Mouse (Mus musculus): Measurements from ENCODE around the gene Stard7.
"Not testable (repeated sequence)": the region's sequence is repeated elsewhere in the genome, so short reads cannot be mapped to it uniquely, and the experiment has no call there.

The Stard7 gene

GRCm38 (mm10) chr2:127269491-127270299 is at the start of gene Stard7:
TSS of gene Stard7 (plus strand) at chr2:127270218.
- peak; percentile 99 for DNase-seq (ENCODE audit: low spot score)

DNA sequence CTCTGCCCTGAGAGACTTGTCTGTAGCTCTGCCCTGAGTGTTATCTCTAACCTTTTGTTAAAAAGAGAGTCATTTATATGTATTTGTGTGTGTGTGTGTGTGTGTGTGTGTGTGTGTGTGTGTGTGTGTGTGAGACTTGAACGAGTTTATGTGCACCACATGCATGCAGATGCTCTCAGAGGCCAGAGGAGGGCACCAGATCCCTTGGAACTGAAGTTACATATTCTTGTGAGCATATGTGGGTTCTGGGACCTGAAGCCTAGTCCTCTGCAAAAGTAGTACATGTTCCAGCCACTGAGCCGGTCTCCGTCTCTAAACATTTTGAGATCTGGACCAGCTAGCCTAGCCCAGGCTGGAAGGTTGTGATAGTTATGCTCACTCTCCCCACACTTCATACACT is 44.8 kb upstream of the Stard7 start:
- no peak for DNase-seq (ENCODE audit: low spot score)

DNA sequence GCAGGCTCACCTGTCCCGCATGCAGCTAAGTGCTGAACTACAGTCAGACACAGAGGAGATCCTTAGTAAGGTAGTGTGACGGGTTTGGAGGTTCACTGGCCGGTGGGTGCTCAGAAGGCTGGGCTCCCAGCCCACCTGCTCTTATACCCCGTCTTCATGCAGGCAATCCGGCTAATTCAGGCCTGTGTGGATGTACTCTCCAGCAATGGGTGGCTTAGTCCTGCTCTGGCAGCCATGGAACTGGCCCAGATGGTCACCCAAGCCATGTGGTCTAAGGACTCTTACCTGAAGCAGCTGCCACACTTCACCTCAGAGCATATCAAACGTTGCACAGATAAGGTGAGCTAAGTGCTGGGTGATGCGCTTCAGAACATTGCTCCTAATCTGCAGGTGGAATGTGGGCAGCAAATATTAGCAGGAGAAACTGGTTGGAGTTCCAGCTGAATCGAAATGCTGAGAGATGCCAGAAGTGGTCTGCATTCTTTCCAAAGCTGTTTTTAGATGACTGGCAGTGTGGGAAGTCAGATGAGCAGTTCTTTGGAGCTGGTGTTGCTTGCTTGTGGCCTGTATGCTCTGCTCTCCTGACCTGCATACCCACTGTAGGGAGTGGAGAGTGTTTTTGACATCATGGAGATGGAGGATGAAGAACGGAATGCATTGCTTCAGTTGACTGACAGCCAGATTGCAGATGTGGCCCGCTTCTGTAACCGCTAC is 32.0 kb upstream of the Stard7 start:
- DNase-seq (ENCODE audit: low spot score) = no peak

GRCm38 (mm10) chr2:127240065-127240464 is 30.0 kb upstream of the Stard7 start:
- DNase-seq (ENCODE audit: low spot score) = no peak

DNA sequence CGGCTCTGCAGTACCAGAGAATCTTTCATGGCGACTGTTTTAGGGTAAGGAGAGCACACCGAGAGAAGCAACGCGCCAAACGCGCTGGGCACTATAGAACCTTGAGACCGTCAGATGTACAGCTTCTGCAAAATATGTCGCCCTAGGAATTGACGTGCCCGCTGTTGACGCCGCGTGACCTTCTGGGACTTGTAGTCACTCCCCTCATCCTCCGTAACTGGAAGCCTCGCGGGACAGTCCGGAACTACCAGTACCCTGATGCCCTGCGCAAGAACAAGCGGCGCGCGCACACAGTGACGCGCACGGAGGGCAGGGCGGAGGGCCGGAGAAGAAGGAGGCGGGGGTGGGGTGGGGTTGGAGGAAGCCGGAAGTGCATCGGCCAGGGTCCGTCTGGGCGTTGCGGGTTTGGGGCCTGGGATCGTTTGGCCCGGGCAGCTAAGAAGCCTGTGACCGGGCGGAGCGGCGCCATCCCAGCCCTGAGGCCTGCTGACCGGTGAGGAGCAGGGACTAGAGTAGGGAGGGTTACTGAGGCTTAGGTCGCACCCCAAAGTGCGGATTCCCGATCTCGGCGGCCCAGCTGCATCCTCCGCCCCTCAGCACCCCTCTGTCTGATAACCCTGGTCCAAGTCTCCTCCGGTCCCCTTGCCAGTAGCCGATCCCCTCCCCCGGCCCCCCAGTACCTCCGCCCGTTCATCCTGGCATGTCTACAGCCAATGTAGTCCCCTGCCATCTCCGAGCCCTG is 22.3 kb upstream of the Stard7 start, which contains the start of the genes Ciao1 and Tmem127:
Gene Ciao1 (minus strand): TSS at position 225 of the 742 bp plus-strand sequence.
Gene Tmem127 (plus strand): TSS at position 317 of the 742 bp plus-strand sequence.
- peak; percentile 99 for DNase-seq (ENCODE audit: low spot score)

DNA sequence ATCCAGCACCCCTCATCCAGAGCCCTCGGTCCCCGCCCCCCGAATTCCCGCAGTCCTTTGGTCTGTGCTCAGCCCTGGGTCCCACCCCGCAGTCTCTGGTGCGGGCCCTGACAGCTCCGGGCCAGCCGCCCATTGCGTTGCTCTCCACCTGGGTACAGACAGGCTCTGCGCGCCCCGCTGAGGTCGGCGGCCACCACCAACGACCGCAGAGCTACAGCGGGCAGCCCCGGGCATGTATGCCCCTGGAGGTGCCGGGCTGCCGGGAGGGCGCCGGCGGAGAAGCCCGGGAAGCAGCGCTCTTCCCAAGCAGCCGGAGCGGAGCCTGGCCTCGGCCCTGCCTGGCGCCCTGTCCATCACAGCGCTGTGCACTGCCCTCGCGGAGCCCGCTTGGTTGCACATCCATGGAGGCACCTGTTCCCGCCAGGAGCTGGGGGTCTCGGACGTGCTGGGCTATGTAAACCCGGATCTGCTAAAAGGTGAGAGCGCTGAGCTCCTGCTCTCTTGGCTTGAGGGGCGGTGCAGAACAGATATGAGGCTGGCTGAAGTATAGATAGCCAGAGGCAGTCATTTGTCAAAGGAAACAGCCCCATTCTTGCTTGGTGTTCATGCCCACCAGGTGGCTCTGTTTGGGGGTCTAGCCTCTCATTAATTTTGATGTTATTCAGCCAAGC is 21.5 kb upstream of the Stard7 start:
- peak; percentile 49 for DNase-seq (ENCODE audit: low spot score)

- no peak for DNase-seq (ENCODE audit: low spot score)
Measured at GRCm38 (mm10) chr2:127250291-127251008, 19.6 kb upstream of the Stard7 start.

- DNase-seq (ENCODE audit: low spot score) = no peak
Measured at GRCm38 (mm10) chr2:127251457-127251856, 18.6 kb upstream of the Stard7 start.

DNA sequence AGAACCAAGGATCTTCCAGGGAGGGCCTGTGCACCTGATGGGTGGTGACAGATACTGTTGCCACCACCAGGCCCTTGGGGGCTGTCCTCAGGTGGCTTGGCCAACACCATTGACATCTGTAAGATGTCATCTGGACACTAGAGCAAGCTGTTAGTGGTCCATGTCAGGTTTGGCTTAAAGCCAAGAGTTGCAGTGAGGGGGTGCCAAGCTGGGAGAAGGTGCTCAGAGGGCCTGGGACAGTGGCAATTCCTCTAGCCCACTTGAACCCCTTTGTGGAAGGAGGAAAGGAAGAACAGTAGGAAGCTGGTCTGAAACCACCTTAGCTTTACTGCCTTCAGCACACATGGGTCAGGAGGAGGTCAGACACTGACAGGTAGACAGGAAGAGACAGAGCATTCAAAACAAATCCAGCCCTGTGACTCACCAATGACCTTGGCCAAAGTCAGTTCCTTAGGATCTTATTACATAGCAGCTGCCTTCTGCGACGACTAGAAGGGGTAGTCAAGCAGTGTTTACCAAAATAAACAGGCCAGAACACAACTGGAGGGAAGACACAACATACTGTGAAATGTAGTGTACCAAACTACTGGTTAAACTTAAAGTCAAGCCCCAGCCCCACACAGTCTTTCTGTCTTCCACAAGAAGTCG is 18.0 kb upstream of the Stard7 start:
- no peak for DNase-seq (ENCODE audit: low spot score)

DNA sequence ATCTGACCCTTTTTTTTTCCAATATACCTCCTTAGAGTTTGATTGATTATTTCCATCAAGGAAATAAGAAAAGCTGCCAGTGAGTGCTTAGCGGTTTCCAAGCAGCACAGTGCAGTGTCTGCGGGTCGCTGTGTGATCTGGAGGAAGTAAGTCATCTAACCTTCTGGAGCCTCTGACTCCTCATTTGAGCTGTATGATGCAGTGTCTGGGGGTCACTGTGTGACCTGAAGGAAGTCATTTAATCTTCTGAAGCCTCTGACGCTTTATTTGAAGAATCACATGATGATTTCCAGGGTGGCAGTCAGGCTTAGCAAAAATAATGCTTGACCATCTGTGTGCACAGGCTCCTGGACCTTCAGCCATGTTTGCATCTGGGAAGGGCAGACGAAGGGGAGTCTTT is 17.2 kb upstream of the Stard7 start:
- no peak for DNase-seq (ENCODE audit: low spot score)

- no peak for DNase-seq (ENCODE audit: low spot score)
Measured at GRCm38 (mm10) chr2:127254604-127255134, 15.3 kb upstream of the Stard7 start.

GRCm38 (mm10) chr2:127255294-127255693 is 14.7 kb upstream of the Stard7 start:
- no peak for DNase-seq (ENCODE audit: low spot score)

- DNase-seq (ENCODE audit: low spot score) = no peak
Measured at GRCm38 (mm10) chr2:127259340-127259739, 10.7 kb upstream of the Stard7 start.

- no peak for DNase-seq (ENCODE audit: low spot score)
Measured at GRCm38 (mm10) chr2:127262480-127262879, 7.5 kb upstream of the Stard7 start.

GRCm38 (mm10) chr2:127267854-127268253 is 2.2 kb upstream of the Stard7 start:
- DNase-seq (ENCODE audit: low spot score) = no peak

DNA sequence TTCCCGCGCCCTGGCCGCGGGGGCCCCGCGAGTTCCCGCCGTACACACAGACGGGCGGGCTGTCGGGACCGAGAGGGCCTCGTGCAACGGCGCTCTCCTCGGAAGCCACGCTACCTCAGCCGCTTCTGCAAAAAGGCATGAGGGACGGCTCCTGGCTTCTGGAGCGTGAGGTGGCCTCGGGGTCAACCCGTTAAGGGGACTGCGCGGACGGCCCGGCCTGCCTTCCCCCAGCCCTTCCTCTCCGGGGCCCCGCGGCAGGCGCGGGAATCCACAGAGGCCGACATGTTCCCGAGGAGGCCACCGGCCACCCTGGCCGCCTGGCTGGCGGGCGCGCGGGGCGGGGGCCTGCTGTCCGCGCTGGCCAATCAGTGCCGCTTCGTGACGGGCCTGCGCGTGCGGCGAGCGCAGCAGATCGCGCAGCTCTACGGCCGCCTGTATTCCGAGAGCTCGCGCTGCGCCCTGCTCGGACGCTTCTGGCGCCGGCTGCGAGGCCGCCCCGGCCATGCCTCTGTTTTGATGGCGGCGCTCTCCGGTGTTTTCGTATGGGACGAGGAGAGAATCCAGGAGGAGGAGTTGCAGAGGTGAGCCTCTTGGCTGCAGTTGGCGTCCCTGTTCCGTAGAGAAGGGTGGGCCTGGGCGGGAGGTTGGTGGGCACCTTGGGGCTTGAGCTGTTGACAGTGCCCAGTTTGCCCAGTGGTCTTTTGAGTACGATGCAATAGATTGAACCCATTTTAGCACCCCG is 453 bp downstream of the Stard7 start:
- peak; percentile 91 for DNase-seq (ENCODE audit: low spot score)

- DNase-seq (ENCODE audit: low spot score) = peak; percentile 31
Measured at GRCm38 (mm10) chr2:127271042-127271515, 1.1 kb downstream of the Stard7 start.

DNA sequence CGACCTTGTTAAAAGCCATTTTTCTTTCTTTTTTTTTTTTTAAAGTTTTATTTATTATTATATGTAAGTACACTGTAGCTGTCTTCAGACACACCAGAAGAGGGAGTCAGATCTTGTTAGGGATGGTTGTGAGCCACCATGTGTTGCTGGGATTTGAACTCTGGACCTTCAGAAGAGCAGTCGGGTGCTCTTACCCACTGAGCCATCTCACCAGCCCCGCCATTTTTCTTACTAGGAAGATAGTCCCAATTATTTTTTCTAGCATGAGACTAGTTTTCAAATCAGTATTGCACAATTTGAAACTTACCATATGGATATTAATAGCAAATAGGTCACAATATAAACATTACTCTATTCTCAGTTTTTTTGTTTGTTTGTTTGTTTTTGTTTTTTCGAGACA is 2.0 kb downstream of the Stard7 start:
- not testable (repeated sequence) for DNase-seq (ENCODE audit: low spot score)

DNA sequence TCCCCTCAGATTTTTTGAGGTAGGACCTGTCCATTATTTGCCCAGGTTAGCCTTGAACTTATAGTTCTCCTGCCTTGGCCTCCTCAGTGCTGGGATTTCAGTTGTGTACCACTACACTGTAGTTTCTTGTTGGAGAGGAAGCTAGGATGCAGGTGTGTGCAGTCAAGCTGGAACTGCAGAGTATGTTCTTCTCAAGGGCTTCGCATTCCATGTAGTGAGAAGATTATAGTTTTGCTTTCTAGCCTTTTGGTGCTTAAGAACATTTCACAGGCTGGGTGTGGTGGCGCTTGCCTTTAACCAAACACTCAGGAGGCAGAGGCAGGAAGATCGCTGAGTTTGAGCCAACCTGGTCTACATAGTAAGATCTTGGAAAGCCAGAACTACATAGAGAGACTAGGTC is 2.8 kb downstream of the Stard7 start:
- DNase-seq (ENCODE audit: low spot score) = no peak

GRCm38 (mm10) chr2:127274590-127274989 is 4.6 kb downstream of the Stard7 start:
- no peak for DNase-seq (ENCODE audit: low spot score)
